Mouse (Mus musculus): ENCODE results near the gene Gm6309. TPM values are rescaled to one million over a fixed set of nuclear protein-coding genes. Genes with fewer than 3 reads are reported as not detected.

Gene Gm6309
- not detected in 2 replicates for polyA plus RNA-seq (2012; rRNA removed; ENCODE audit: low replicate concordance)

GRCm38 (mm10) chr5:146170621-146171020 is at the start of gene Gm6309:
TSS of gene Gm6309 (minus strand) at chr5:146170721.

GRCm38 (mm10) chr5:146185204-146185603 is 14.7 kb upstream of the Gm6309 start, which contains the start of gene 1700001J03Rik:
TSS of gene 1700001J03Rik (minus strand) at chr5:146185304.

GRCm38 (mm10) chr5:146160439-146160838 is 10.1 kb downstream of the Gm6309 start, which contains the start of gene Gm5565:
TSS of gene Gm5565 (minus strand) at chr5:146160539.

Other genes with a start within 250 kb of the Gm6309 start
- gene Cyp3a25, start 161.1 kb downstream of the Gm6309 start, polyA plus RNA-seq (2012; rRNA removed; ENCODE audit: low replicate concordance) = 0.24 TPM in 1 of 2 replicates, not detected in the other
- not detected in 2 replicates for gene Cyp3a59, start 91.5 kb downstream of the Gm6309 start, polyA plus RNA-seq (2012; rRNA removed; ENCODE audit: low replicate concordance)
- gene Gm5565, start 10.2 kb downstream of the Gm6309 start, polyA plus RNA-seq (2012; rRNA removed; ENCODE audit: low replicate concordance) = not detected in 2 replicates
- 0.86 and 2.0 TPM in 2 replicates for gene 1700001J03Rik, start 14.6 kb upstream of the Gm6309 start, polyA plus RNA-seq (2012; rRNA removed; ENCODE audit: low replicate concordance)
- 13.6 and 16.8 TPM in 2 replicates for gene Rnf6, start 50.8 kb upstream of the Gm6309 start, polyA plus RNA-seq (2012; rRNA removed; ENCODE audit: low replicate concordance)
- 24.4 and 35.1 TPM in 2 replicates for gene Cdk8, start 60.5 kb upstream of the Gm6309 start, polyA plus RNA-seq (2012; rRNA removed; ENCODE audit: low replicate concordance)
- gene Wasf3, start 214.3 kb upstream of the Gm6309 start, polyA plus RNA-seq (2012; rRNA removed; ENCODE audit: low replicate concordance) = 1.2 and 1.4 TPM in 2 replicates

Measured in mammary gland, adult 2 months (tissue).